Mouse (Mus musculus) c-Kit-negative CD71-positive TER-119-positive erythroid progenitor cells, embryonic 14.5 days (primary cell): ENCODE measurements around the gene Gm3776.
"Not testable (repeated sequence)": the region's sequence is repeated elsewhere in the genome, so short reads cannot be mapped to it uniquely, and the experiment has no call there.

Experiments
- DNase-seq: peaks from one replicate; pipeline ENCODE4 v3.0.0-alpha.2; 2013; ENCODE audit warnings: low read depth, low spot score

Gm3776 gene

GRCm38 (mm10) chr9:78256914-78257313, at the start of gene Gm3776:
TSS of gene Gm3776 (plus strand) at chr9:78257129.
- DNase-seq: not testable (repeated sequence)

GRCm38 (mm10) chr9:78208956-78209355, 48.0 kb upstream of the Gm3776 start:
- no peak for DNase-seq

- no peak for DNase-seq
Observed at GRCm38 (mm10) chr9:78210079-78210478, 46.9 kb upstream of the Gm3776 start.

- DNase-seq: no peak
Observed at GRCm38 (mm10) chr9:78210821-78211220, 46.1 kb upstream of the Gm3776 start.

- no peak for DNase-seq
Observed at GRCm38 (mm10) chr9:78211521-78211920, 45.4 kb upstream of the Gm3776 start.

- DNase-seq: no peak
Observed at GRCm38 (mm10) chr9:78212341-78213049, 44.4 kb upstream of the Gm3776 start.

GRCm38 (mm10) chr9:78217074-78217473, 39.9 kb upstream of the Gm3776 start:
- no peak for DNase-seq

GRCm38 (mm10) chr9:78222616-78223015, 34.3 kb upstream of the Gm3776 start:
- no peak for DNase-seq

- no peak for DNase-seq
Observed at GRCm38 (mm10) chr9:78223221-78223902, 33.6 kb upstream of the Gm3776 start.

GRCm38 (mm10) chr9:78224418-78224817, 32.5 kb upstream of the Gm3776 start:
- no peak for DNase-seq

GRCm38 (mm10) chr9:78225304-78225703, 31.6 kb upstream of the Gm3776 start:
- no peak for DNase-seq

GRCm38 (mm10) chr9:78228122-78228521, 28.8 kb upstream of the Gm3776 start:
- no peak for DNase-seq

GRCm38 (mm10) chr9:78229658-78230057, 27.3 kb upstream of the Gm3776 start:
- DNase-seq: not testable (repeated sequence)

GRCm38 (mm10) chr9:78230461-78230860, 26.5 kb upstream of the Gm3776 start, which contains the start of gene Gsta1:
TSS of gene Gsta1 (plus strand) at chr9:78230656.
- DNase-seq: not testable (repeated sequence)

- DNase-seq: not testable (repeated sequence)
Observed at GRCm38 (mm10) chr9:78233121-78233695, 23.7 kb upstream of the Gm3776 start.

GRCm38 (mm10) chr9:78255683-78256470, 1.1 kb upstream of the Gm3776 start:
- DNase-seq: not testable (repeated sequence)

GRCm38 (mm10) chr9:78259688-78260087, 2.8 kb downstream of the Gm3776 start:
- DNase-seq: not testable (repeated sequence)

GRCm38 (mm10) chr9:78270945-78271344, 14.0 kb downstream of the Gm3776 start:
- DNase-seq: not testable (repeated sequence)

- not testable (repeated sequence) for DNase-seq
Observed at GRCm38 (mm10) chr9:78282002-78282711, 25.2 kb downstream of the Gm3776 start.

GRCm38 (mm10) chr9:78289063-78289462, 32.1 kb downstream of the Gm3776 start:
- not testable (repeated sequence) for DNase-seq

- DNase-seq: not testable (repeated sequence)
Observed at GRCm38 (mm10) chr9:78289723-78290122, 32.8 kb downstream of the Gm3776 start, which contains the start of gene Gm10639. TSS of gene Gm10639 (plus strand) at chr9:78289923.
